13 mouse cellular contexts compared by ENCODE assay signal in the genomic region with DNA sequence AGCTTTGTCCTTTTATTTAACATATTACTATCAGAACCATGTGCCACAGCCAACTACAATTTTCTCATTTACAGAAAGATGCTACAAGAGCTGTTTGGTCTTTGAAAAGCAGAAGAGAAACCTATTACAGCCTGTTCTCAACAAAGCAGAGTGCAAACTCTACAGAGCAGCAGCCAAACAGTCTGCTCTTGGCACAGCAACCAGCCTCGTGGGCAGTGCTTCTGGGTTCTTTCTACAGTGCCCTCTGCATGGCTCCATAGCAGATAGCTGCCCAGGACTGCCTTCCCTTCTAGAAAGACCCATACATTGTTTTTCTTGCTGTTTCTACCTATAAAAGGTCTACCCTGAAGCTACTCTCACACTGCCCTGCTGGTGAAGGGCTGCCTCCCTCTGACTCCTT. TPM values are rescaled to one million over a fixed set of nuclear protein-coding genes. Genes with fewer than 3 reads are reported as not detected.
DNase-seq lines count a peak whose midpoint lies in the region; ATAC-seq and TF ChIP-seq lines count a peak whose summit lies in the region.
"Had no signal": no experiment of that assay in that cellular context is flagged by ENCODE, and none has a peak within 500 bp of the region (broad histone marks: within the 10 kb centered on the region; RNA-seq: fewer than 3 reads in every experiment).

No protein-coding gene starts in this region.

- TF ChIP-seq CTCF in brain, embryonic 14.5 days (IDR thresholded peaks at IDR 0.05; ENCODE audit: borderline replicate concordance, extremely low read depth, insufficient read depth, insufficient read length), result no peak

- no peak for ATAC-seq in hindbrain, embryonic 13.5 days (ENCODE audit: low FRiP score)

- no peaks in the 10 kb centered on the region for H3K9me3 ChIP-seq in hindbrain, embryonic 13.5 days
- H3K9me3 ChIP-seq in hindbrain, embryonic 10.5 days, result no peaks in the 10 kb centered on the region
- H3K9me3 ChIP-seq: embryonic facial prominence, embryonic 12.5 days; limb, embryonic 12.5 days; neural tube, embryonic 13.5 days had no signal

- peaks cover 8% of the 10 kb centered on the region; the same call in 1 of the 2 replicates for H3K4me1 ChIP-seq in hindbrain, embryonic 13.5 days (replicated peaks)
- H3K4me1 ChIP-seq in hindbrain, embryonic 10.5 days (replicated peaks), result no peaks in the 10 kb centered on the region
- H3K4me1 ChIP-seq: embryonic facial prominence, embryonic 12.5 days; limb, embryonic 12.5 days had no signal

- intact Hi-C loops in left cerebral cortex, postnatal 14 days (cut with DNase I), result loop anchor here (5.0 kb wide), 1 partner anchor 58 kb away; the partner anchor contains the start of gene Abhd12

- 0 out of 2 replicates have a peak overlapping the region, but pooled peaks have one; percentile 8 for H3K27ac ChIP-seq in hindbrain, embryonic 13.5 days
- H3K27ac ChIP-seq in hindbrain, embryonic 10.5 days, result no peak overlapping the region
- H3K27ac ChIP-seq: embryonic facial prominence, embryonic 12.5 days; limb, embryonic 12.5 days; neural tube, embryonic 13.5 days had no signal

- H3K27me3 ChIP-seq in hindbrain, embryonic 13.5 days, result no peaks in the 10 kb centered on the region
- no peaks in the 10 kb centered on the region for H3K27me3 ChIP-seq in hindbrain, embryonic 10.5 days (ENCODE audit: insufficient read depth, poor library complexity, severe bottlenecking)
- H3K27me3 ChIP-seq: embryonic facial prominence, embryonic 12.5 days; limb, embryonic 12.5 days; neural tube, embryonic 13.5 days had no signal

- peaks cover 29% of the 10 kb centered on the region for H3K36me3 ChIP-seq in hindbrain, embryonic 13.5 days
- H3K36me3 ChIP-seq in hindbrain, embryonic 10.5 days, result peaks cover 34% of the 10 kb centered on the region
- H3K36me3 ChIP-seq: embryonic facial prominence, embryonic 12.5 days had no signal

- no peak for DNase-seq in hindbrain, embryonic 10.5 days (ENCODE audit: low spot score)
- DNase-seq in B cell, adult 2 months, result peak; percentile 24 to 28
- DNase-seq in brain, embryonic 14.5 days (ENCODE audit: low read depth), result peak; percentile 36
- peak; percentile 62 to 63 for DNase-seq in left cerebral cortex, postnatal 14 days (ENCODE audit: low spot score in 2 of 2)
- DNase-seq in gastrocnemius, adult 18-20 months (ENCODE audit: low spot score), result no peak
- no peak for DNase-seq in gastrocnemius, postnatal 25 days
- DNase-seq: adrenal gland, postnatal 14 days; gastrocnemius, postnatal 14 days; thymus, adult 2 months had no signal

- no peak overlapping the region for H3K4me2 ChIP-seq in hindbrain, embryonic 13.5 days
- H3K4me2 ChIP-seq: embryonic facial prominence, embryonic 12.5 days; limb, embryonic 12.5 days; neural tube, embryonic 13.5 days had no signal

- 71% methylated on average over 1 of the region's 1 CpGs for WGBS in hindbrain, embryonic 13.5 days
- WGBS in hindbrain, embryonic 10.5 days, result 78% methylated on average over 1 of the region's 1 CpGs

- no peak for TF ChIP-seq POLR2A in brain, embryonic 14.5 days (IDR thresholded peaks at IDR 0.05; ENCODE audit: borderline replicate concordance, extremely low read depth, insufficient read depth, insufficient read length, poor library complexity, severe bottlenecking)

- no peak overlapping the region for H3K4me3 ChIP-seq in hindbrain, embryonic 13.5 days
- H3K4me3 ChIP-seq in hindbrain, embryonic 10.5 days, result no peak overlapping the region
- H3K4me3 ChIP-seq: embryonic facial prominence, embryonic 12.5 days; limb, embryonic 12.5 days; neural tube, embryonic 13.5 days had no signal

- no peak overlapping the region for H3K9ac ChIP-seq in hindbrain, embryonic 13.5 days
- H3K9ac ChIP-seq: embryonic facial prominence, embryonic 12.5 days; limb, embryonic 12.5 days; neural tube, embryonic 13.5 days had no signal

RNA-seq across cellular contexts. Expression of gene Pygb, which starts 58.3 kb away (rescaled TPM):
- 89.3 and 94.9 TPM in 2 replicates for polyA plus RNA-seq in hindbrain, embryonic 13.5 days (2015; fragmentation: Nextera tagmentation; extraction: Ambion mirVana)
- 61.1 and 62.1 TPM in 2 replicates for polyA plus RNA-seq in hindbrain, embryonic 10.5 days (2016; fragmentation: Nextera tagmentation; extraction: Ambion mirVana)
- polyA plus RNA-seq in brain, embryonic 14.5 days (2012; rRNA removed), result 56.6 and 75.8 TPM in 2 replicates
- total RNA-seq in left cerebral cortex, postnatal 14 days (2021), result 100 to 1,000 TPM; 120 to 124 TPM
- 1 to 10 TPM; 4.5 to 5.5 TPM for total RNA-seq in gastrocnemius, adult 18-20 months (2021)
- 1 to 10 TPM; 4.0 to 7.7 TPM for total RNA-seq in gastrocnemius, postnatal 25 days (2021)

RNA-seq across cellular contexts. Expression of gene Abhd12, which starts 59.7 kb away (rescaled TPM):
- polyA plus RNA-seq in hindbrain, embryonic 13.5 days (2015; fragmentation: Nextera tagmentation; extraction: Ambion mirVana), result 97.1 and 98.5 TPM in 2 replicates
- 52.4 and 55.4 TPM in 2 replicates for polyA plus RNA-seq in hindbrain, embryonic 10.5 days (2016; fragmentation: Nextera tagmentation; extraction: Ambion mirVana)
- 72.4 and 76.2 TPM in 2 replicates for polyA plus RNA-seq in brain, embryonic 14.5 days (2012; rRNA removed)
- total RNA-seq in left cerebral cortex, postnatal 14 days (2021), result 100 to 1,000 TPM; 241 to 246 TPM
- total RNA-seq in gastrocnemius, adult 18-20 months (2021), result 10 to 100 TPM; 23.8 to 27.8 TPM
- 10 to 100 TPM; 24.7 to 24.8 TPM for total RNA-seq in gastrocnemius, postnatal 25 days (2021)

Comparison
In these comparisons a context has a peak if more than half of its experiments do, and no peak if none do; other contexts are left out.
1. DNase-seq: peak in B cell, adult 2 months (2 of 2), brain, embryonic 14.5 days (single experiment) and left cerebral cortex, postnatal 14 days (2 of 2); none in hindbrain, embryonic 10.5 days (single experiment), gastrocnemius, adult 18-20 months (single experiment) and gastrocnemius, postnatal 25 days (single experiment).
2. RNA of gene Pygb, which starts 58.3 kb away (total RNA-seq): 120 to 124 TPM in left cerebral cortex, postnatal 14 days; 4.0 to 7.7 TPM in gastrocnemius, postnatal 25 days and 4.5 to 5.5 TPM in gastrocnemius, adult 18-20 months; every median in the first group is over 10 times any median in the second.
3. RNA of gene Abhd12, which starts 59.7 kb away (total RNA-seq): 241 to 246 TPM in left cerebral cortex, postnatal 14 days; 23.8 to 27.8 TPM in gastrocnemius, adult 18-20 months and 24.7 to 24.8 TPM in gastrocnemius, postnatal 25 days; every median in the first group is over 4 times any median in the second.